Mouse (Mus musculus) kidney, adult 2 months (tissue): ENCODE measurements around the gene Grk1.

ENCODE experiments used
- CTCF ChIP-seq: fragments of 200-500 bp; conservative IDR thresholded peaks from 2 replicates; pipeline ENCODE4 v1.5.1; 2011; ENCODE audit warnings: low read depth, mild to moderate bottlenecking, control low read depth, low read length, moderate library complexity, mixed read lengths; ENCODE audit not compliant: insufficient read depth, insufficient read length
- POLR2A ChIP-seq: fragments of 200-500 bp; IDR thresholded peaks from one replicate; pipeline ENCODE4 v1.6.1; 2011; ENCODE audit warnings: low read depth, low read length, control low read depth

DNA sequence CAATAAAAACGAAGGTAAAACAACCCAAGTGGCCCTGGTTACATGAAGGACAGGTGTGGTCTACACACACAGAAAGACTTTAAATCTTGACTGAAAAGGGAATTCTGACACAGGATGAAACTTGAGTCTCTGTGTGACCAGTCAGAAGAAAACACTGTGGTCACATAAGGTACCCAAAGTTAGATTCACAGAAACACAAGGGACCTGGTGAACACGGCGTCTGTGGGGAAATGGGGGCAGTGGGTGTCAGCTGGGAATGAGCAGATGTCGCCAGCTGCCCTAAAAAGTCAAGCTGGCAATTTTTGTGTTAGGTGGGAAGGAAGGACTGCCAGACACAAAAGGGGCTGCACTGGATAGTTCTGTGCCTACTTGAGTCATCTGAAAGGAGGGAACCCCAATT, 21.9 kb upstream of the Grk1 start:
- no peak for TF ChIP-seq CTCF
- TF ChIP-seq POLR2A, result no peak
